Mouse (Mus musculus) embryonic facial prominence, embryonic 12.5 days (tissue): ENCODE results near the gene Sh3pxd2a. TPM values are rescaled to one million over a fixed set of nuclear protein-coding genes. Genes with fewer than 3 reads are reported as not detected.

ENCODE experiments used
- ATAC-seq: fragments of 200-750 bp; cut with Nextera tagmentation; 2 replicates; pipeline ENCODE4 v1.8.0; 2017; ENCODE audit not compliant: insufficient number of reproducible peaks, insufficient read depth, low FRiP score, low TSS enrichment
- H3K27ac ChIP-seq: fragments of 300-500 bp; sonication (generic); 2 replicates; pipeline ENCODE4 v1.5.1; 2016; ENCODE audit warnings: mild to moderate bottlenecking
- H3K27me3 ChIP-seq: fragments of 300-500 bp; sonication (generic); 2 replicates; pipeline ENCODE4 v1.6.1; 2016; ENCODE audit warnings: mild to moderate bottlenecking, moderate library complexity
- H3K36me3 ChIP-seq: fragments of 300-500 bp; sonication (generic); 2 replicates; pipeline ENCODE4 v1.6.1; 2016; ENCODE audit warnings: mild to moderate bottlenecking
- H3K4me1 ChIP-seq: fragments of 300-500 bp; sonication (generic); 2 replicates; pipeline ENCODE4 v1.6.1; 2016
- H3K4me2 ChIP-seq: fragments of 300-500 bp; sonication (generic); replicated peaks from 2 replicates; pipeline ENCODE4 v1.6.1; 2016; ENCODE audit warnings: mild to moderate bottlenecking, moderate library complexity
- H3K4me3 ChIP-seq: fragments of 300-500 bp; sonication (generic); 2 replicates; pipeline ENCODE4 v1.5.1; 2016; ENCODE audit warnings: mild to moderate bottlenecking
- H3K9ac ChIP-seq: fragments of 300-500 bp; sonication (generic); 2 replicates; pipeline ENCODE4 v1.6.1; 2016; ENCODE audit warnings: mild to moderate bottlenecking, moderate library complexity
- H3K9me3 ChIP-seq: fragments of 300-500 bp; sonication (generic); 2 replicates; pipeline ENCODE4 v1.6.1; 2016; ENCODE audit warnings: mild to moderate bottlenecking, moderate library complexity
- WGBS: fragments of 180-500 bp; shearing (Covaris S2); methylation state at CpG from one replicate; pipeline ENCODE4 v1.1.7; 2016; 5-methylcytosine and 5-hydroxymethylcytosine counted together
- polyA plus RNA-seq: library from polyadenylated mRNA; unstranded; fragments of >200 nt; fragmentation: Nextera tagmentation; extraction: Ambion mirVana; gene quantifications from 2 replicates; pipeline ENCODE4 v1.2.1, GENCODE M21; 2016

Sh3pxd2a gene
- polyA plus RNA-seq, 1 experiment from 2014 or later = 8.2 TPM

- no peaks in the 10 kb centered on the region for H3K9me3 ChIP-seq
- H3K27me3 ChIP-seq = no peaks in the 10 kb centered on the region
- ATAC-seq = no peak
- H3K27ac ChIP-seq = no peak overlapping the region
- H3K4me3 ChIP-seq = no peak overlapping the region
- no peaks in the 10 kb centered on the region for H3K36me3 ChIP-seq
- H3K4me1 ChIP-seq = peaks cover 51% of the 10 kb centered on the region
- 39% methylated on average over 12 of the region's 12 CpGs for WGBS
- H3K4me2 ChIP-seq = no peak overlapping the region
- H3K9ac ChIP-seq = no peak overlapping the region
These were observed 19.7 kb downstream of the Sh3pxd2a start for GRCm38 (mm10) chr19:47444488-47444887.

GRCm38 (mm10) chr19:47442294-47442627, 21.9 kb downstream of the Sh3pxd2a start:
- 77% methylated on average over 6 of the region's 6 CpGs for WGBS
- ATAC-seq = no peak
- no peak overlapping the region for H3K27ac ChIP-seq

GRCm38 (mm10) chr19:47441541-47442293, 22.5 kb downstream of the Sh3pxd2a start:
- H3K4me2 ChIP-seq = no peak overlapping the region
- ATAC-seq = no peak
- H3K9me3 ChIP-seq = no peaks in the 10 kb centered on the region
- no peak overlapping the region for H3K9ac ChIP-seq
- H3K27me3 ChIP-seq = no peaks in the 10 kb centered on the region
- H3K36me3 ChIP-seq = no peaks in the 10 kb centered on the region
- H3K4me1 ChIP-seq = peaks cover 36% of the 10 kb centered on the region
- H3K4me3 ChIP-seq = no peak overlapping the region
- WGBS = 87% methylated on average over 17 of the region's 17 CpGs
- H3K27ac ChIP-seq = no peak overlapping the region

More at GRCm38 (mm10) chr19:47442294-47442627, 21.9 kb downstream of the Sh3pxd2a start:
- Histone ChIP-seq H3K4me1 (peaks cover 41% of the 10 kb centered on the region), H3K36me3 (no peaks in the 10 kb centered on the region), H3K9me3 (no peaks in the 10 kb centered on the region), H3K9ac (no peak overlapping the region), H3K4me3 (no peak overlapping the region), H3K27me3 (no peaks in the 10 kb centered on the region), H3K4me2 (no peak overlapping the region)

- H3K4me1 ChIP-seq = peaks cover 31% of the 10 kb centered on the region
- H3K27ac ChIP-seq = no peak overlapping the region
- H3K36me3 ChIP-seq = no peaks in the 10 kb centered on the region
- no peak overlapping the region for H3K4me3 ChIP-seq
- ATAC-seq = no peak
- WGBS = 81% methylated on average over 4 of the region's 4 CpGs
- no peaks in the 10 kb centered on the region for H3K9me3 ChIP-seq
- no peaks in the 10 kb centered on the region for H3K27me3 ChIP-seq
- no peak overlapping the region for H3K4me2 ChIP-seq
- H3K9ac ChIP-seq = no peak overlapping the region
These were observed 23.2 kb downstream of the Sh3pxd2a start for GRCm38 (mm10) chr19:47440967-47441366.

DNA sequence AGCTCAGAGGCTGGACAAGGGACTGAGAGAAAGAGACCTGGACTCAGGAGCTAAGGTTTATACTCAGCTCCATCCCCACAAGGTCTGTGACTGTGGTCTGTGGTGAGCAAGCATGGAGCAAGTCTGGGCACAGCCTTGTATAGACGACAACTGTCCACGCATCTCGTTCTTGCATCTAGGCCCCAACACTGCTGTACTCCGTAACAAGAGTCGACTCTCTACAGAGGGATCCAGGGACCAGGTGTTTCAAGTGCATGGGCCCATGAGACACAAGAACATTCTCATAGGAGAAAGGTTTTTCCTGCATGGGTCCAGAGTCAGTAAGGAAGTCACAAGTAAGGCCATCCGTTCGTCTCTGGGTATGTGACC, 23.8 kb downstream of the Sh3pxd2a start:
- H3K4me1 ChIP-seq = peaks cover 31% of the 10 kb centered on the region
- H3K4me2 ChIP-seq = no peak overlapping the region
- H3K36me3 ChIP-seq = no peaks in the 10 kb centered on the region
- H3K9ac ChIP-seq = no peak overlapping the region
- 94% methylated on average over 7 of the region's 7 CpGs for WGBS
- H3K27ac ChIP-seq = no peak overlapping the region
- no peak for ATAC-seq
- no peak overlapping the region for H3K4me3 ChIP-seq
- H3K9me3 ChIP-seq = no peaks in the 10 kb centered on the region
- H3K27me3 ChIP-seq = no peaks in the 10 kb centered on the region

DNA sequence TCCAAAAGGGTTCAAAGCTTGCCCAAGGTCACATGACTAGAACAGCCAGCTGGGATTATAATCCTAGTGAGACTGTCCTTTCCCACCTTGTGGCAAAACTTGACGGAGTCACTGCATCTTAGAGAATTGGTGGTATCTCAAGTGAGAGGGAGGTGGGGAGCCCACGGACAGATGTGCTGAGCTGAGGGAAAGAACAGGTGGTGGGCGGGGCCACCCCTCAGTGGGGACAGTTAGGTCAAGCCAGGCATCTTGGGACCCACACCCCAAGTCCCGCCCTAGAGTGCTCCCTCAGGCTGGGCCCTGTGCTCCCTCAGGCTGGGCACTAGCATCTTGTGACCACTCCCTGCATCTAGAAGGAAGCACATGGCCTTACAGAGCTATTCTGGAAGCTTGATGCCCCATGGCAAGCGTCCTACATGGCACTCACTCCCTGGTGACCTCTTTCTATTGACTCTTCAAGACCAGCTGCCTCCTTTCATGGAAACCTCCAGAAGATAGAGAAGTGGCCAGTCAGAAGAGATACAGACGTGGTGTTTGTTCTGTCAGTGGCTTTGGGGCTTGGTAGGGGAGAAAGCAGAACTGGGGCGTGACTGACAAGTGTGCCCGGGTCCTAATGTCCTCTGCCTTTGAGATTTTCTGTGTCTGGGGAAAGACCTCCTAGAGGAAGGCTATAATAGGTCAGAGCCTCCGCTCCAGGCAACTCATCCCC, 24.3 kb downstream of the Sh3pxd2a start:
- Histone ChIP-seq H3K4me1 (peaks cover 31% of the 10 kb centered on the region), H3K4me2 (no peak overlapping the region), H3K9ac (no peak overlapping the region), H3K9me3 (no peaks in the 10 kb centered on the region), H3K27me3 (no peaks in the 10 kb centered on the region), H3K4me3 (no peak overlapping the region), H3K36me3 (no peaks in the 10 kb centered on the region), H3K27ac (no peak overlapping the region)
- 81% methylated on average over 9 of the region's 9 CpGs for WGBS
- ATAC-seq = no peak

DNA sequence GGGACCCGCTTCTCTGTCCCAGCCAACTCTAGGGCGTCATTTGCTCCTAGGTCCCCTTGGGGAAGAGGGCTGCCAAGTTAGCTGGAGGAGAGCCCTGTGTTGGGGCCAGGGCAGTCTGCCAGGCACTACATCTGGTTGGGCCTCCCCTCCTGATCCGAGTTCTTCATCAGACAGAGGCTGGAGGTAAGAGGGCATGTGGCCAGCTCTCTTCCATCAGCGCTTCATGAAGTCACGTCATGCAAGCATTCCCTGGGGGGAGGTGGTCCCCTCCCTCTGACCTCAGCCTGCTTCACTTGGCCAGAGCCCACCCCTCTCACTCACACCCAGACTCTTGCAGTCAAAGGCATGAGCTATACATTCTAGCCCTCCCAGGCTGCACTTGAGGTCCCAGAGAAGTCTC, 25.8 kb downstream of the Sh3pxd2a start:
- Histone ChIP-seq H3K4me3 (no peak overlapping the region), H3K36me3 (no peaks in the 10 kb centered on the region), H3K4me1 (peaks cover 18% of the 10 kb centered on the region), H3K9me3 (no peaks in the 10 kb centered on the region), H3K27ac (no peak overlapping the region), H3K27me3 (no peaks in the 10 kb centered on the region), H3K4me2 (no peak overlapping the region), H3K9ac (no peak overlapping the region)
- peak; percentile 6; the same call in 1 of the 2 replicates for ATAC-seq
- WGBS = 56% methylated on average over 5 of the region's 5 CpGs

- H3K27me3 ChIP-seq = no peaks in the 10 kb centered on the region
- no peak overlapping the region for H3K9ac ChIP-seq
- no peaks in the 10 kb centered on the region for H3K9me3 ChIP-seq
- 92% methylated on average over 4 of the region's 4 CpGs for WGBS
- peaks cover 16% of the 10 kb centered on the region; the same call in 1 of the 2 replicates for H3K4me1 ChIP-seq
- H3K27ac ChIP-seq = no peak overlapping the region
- H3K4me3 ChIP-seq = no peak overlapping the region
- ATAC-seq = no peak
- no peaks in the 10 kb centered on the region for H3K36me3 ChIP-seq
- no peak overlapping the region for H3K4me2 ChIP-seq
These were observed 27.2 kb downstream of the Sh3pxd2a start for GRCm38 (mm10) chr19:47437040-47437439.

DNA sequence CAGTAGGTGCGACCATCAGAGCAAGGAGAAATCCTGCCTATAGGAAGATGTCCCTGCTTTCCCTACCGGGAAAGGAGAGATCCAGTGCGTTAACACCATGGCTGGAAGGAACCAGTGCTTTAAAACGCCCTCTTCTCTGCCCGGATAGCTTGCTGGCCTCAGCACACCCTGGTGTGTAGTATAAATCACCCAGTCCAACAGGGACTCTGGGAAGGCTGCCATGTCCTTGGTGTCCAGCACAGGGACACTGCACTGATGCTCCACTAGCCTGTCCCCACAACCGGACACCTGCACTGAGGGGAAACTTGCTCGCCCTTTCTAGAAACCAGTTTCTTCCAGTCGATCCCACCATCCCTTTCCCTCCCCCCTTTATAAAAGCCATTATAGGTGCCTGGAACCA, 28.0 kb downstream of the Sh3pxd2a start:
- no peak overlapping the region for H3K4me2 ChIP-seq
- no peaks in the 10 kb centered on the region for H3K36me3 ChIP-seq
- no peak overlapping the region for H3K4me3 ChIP-seq
- H3K9ac ChIP-seq = no peak overlapping the region
- ATAC-seq = no peak
- no peak overlapping the region for H3K27ac ChIP-seq
- 89% methylated on average over 8 of the region's 8 CpGs for WGBS
- no peaks in the 10 kb centered on the region for H3K27me3 ChIP-seq
- H3K9me3 ChIP-seq = no peaks in the 10 kb centered on the region
- peaks cover 12% of the 10 kb centered on the region; the same call in 1 of the 2 replicates for H3K4me1 ChIP-seq

- no peak for ATAC-seq
- WGBS = 94% methylated on average over 14 of the region's 14 CpGs
- no peaks in the 10 kb centered on the region for H3K9me3 ChIP-seq
These were observed 29.5 kb downstream of the Sh3pxd2a start for GRCm38 (mm10) chr19:47434655-47435054.

GRCm38 (mm10) chr19:47432339-47432738, 31.9 kb downstream of the Sh3pxd2a start:
- Histone ChIP-seq H3K9ac (no peak overlapping the region), H3K4me1 (peaks cover 25% of the 10 kb centered on the region), H3K27me3 (no peaks in the 10 kb centered on the region), H3K4me2 (no peak overlapping the region), H3K36me3 (no peaks in the 10 kb centered on the region), H3K4me3 (no peak overlapping the region), H3K9me3 (no peaks in the 10 kb centered on the region), H3K27ac (no peak overlapping the region)
- WGBS = 32% methylated on average over 10 of the region's 10 CpGs
- ATAC-seq = no peak

More at GRCm38 (mm10) chr19:47434655-47435054, 29.5 kb downstream of the Sh3pxd2a start:
- Histone ChIP-seq H3K4me1 (peaks cover 12% of the 10 kb centered on the region; the same call in 1 of the 2 replicates), H3K9ac (no peak overlapping the region), H3K27me3 (no peaks in the 10 kb centered on the region), H3K4me2 (no peak overlapping the region), H3K36me3 (no peaks in the 10 kb centered on the region), H3K27ac (no peak overlapping the region), H3K4me3 (no peak overlapping the region)
